Mouse (Mus musculus) midbrain, embryonic 12.5 days (tissue): Measurements from ENCODE around the gene Rasgef1b. TPM values are rescaled to one million over a fixed set of nuclear protein-coding genes. Genes with fewer than 3 reads are reported as not detected.

Experiments
- ATAC-seq: fragments of 200-750 bp; cut with Nextera tagmentation; 2 replicates; pipeline ENCODE4 v1.8.0; 2017; ENCODE audit warnings: low read depth, moderate TSS enrichment, moderate library complexity; ENCODE audit not compliant: low FRiP score
- H3K27ac ChIP-seq: fragments of 300-500 bp; sonication (generic); replicated peaks from 2 replicates; pipeline ENCODE4 v1.5.1; 2016; ENCODE audit warnings: mild to moderate bottlenecking
- H3K27me3 ChIP-seq: fragments of 300-500 bp; sonication (generic); 2 replicates; pipeline ENCODE4 v1.6.1; 2016; ENCODE audit warnings: mild to moderate bottlenecking
- H3K36me3 ChIP-seq: fragments of 300-500 bp; sonication (generic); 2 replicates; pipeline ENCODE4 v1.6.1; 2016
- H3K4me1 ChIP-seq: fragments of 300-500 bp; sonication (generic); 2 replicates; pipeline ENCODE4 v1.6.1; 2016
- H3K4me2 ChIP-seq: fragments of 300-500 bp; sonication (generic); replicated peaks from 2 replicates; pipeline ENCODE4 v1.6.1; 2016; ENCODE audit warnings: mild to moderate bottlenecking, moderate library complexity
- H3K4me3 ChIP-seq: fragments of 300-500 bp; sonication (generic); 2 replicates; pipeline ENCODE4 v1.5.1; 2016; ENCODE audit warnings: mild to moderate bottlenecking
- H3K9ac ChIP-seq: fragments of 300-500 bp; sonication (generic); replicated peaks from 2 replicates; pipeline ENCODE4 v1.6.1; 2016; ENCODE audit warnings: mild to moderate bottlenecking, moderate library complexity
- H3K9me3 ChIP-seq: fragments of 300-500 bp; sonication (generic); 2 replicates; pipeline ENCODE4 v1.6.1; 2016; ENCODE audit warnings: mild to moderate bottlenecking
- WGBS: fragments of 180-500 bp; shearing (Covaris S2); methylation state at CpG from one replicate; pipeline ENCODE4 v1.1.7; 2016; 5-methylcytosine and 5-hydroxymethylcytosine counted together
- polyA plus RNA-seq: library from polyadenylated mRNA; unstranded; fragments of >200 nt; fragmentation: Nextera tagmentation; extraction: Ambion mirVana; gene quantifications from 2 replicates; pipeline ENCODE4 v1.2.1, GENCODE M21; 2016

The Rasgef1b gene
- polyA plus RNA-seq, 1 experiment from 2014 or later: 41.9 TPM

DNA sequence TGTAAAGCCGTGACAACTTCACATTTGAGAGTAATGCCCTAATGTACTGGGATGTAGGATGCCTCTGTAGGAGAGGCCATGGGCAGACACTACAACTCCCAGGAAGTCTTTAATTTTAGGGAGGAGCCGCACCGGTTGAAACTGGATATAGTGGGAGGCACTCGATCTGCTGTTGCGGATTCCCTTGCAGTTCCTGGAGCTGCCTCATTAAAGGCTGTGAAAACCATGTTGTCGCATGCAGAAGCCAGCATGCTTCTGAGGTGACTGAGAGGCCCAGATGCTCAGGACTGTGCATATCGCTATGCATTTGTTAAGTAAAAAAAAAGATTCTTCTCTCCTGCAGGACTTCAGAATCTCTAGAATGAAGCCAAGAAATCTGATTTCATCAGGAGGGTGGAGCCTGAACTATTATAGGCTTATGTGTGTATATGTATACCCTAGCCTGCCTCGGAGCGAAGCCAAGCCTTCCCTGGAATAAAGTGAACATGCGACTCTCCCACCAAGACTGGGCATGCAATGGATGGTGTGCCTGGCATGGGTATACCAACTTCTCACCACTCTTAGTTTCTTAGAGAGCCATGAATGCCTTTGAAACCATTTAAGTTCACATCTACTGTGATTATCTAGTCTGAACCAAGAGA, 130.3 kb downstream of the Rasgef1b start:
- Histone ChIP-seq H3K36me3 (no peaks in the 10 kb centered on the region), H3K27ac (no peak overlapping the region), H3K9ac (no peak overlapping the region), H3K4me2 (no peak overlapping the region), H3K4me3 (no peak overlapping the region), H3K4me1 (peaks cover 7% of the 10 kb centered on the region; the same call in 1 of the 2 replicates), H3K27me3 (0 out of 2 replicates have a peak, but pooled peaks cover 4% of the 10 kb centered on the region), H3K9me3 (no peaks in the 10 kb centered on the region)
- ATAC-seq: no peak
- 67% methylated on average over 10 of the region's 10 CpGs for WGBS

DNA sequence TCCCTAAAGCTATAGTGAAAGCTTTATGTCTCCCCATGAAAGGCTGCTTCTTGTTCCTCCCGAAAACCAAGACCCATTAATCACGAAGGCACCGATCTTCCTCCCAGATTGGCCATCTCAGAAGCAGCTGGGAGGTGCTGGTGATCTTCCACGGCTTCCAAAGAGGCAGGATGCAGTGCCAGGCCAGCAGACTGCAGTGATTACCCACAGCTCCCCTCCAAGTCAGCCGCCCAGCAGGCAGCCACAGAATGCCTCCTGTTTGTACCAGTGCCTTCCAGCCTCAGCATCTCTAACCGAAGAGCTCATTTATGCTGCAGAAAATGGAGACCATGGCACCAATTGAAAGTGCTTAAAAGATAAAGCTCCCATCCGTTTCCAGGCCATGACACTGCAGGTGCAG, 131.2 kb downstream of the Rasgef1b start:
- Histone ChIP-seq H3K36me3 (no peaks in the 10 kb centered on the region), H3K4me2 (no peak overlapping the region), H3K9me3 (no peaks in the 10 kb centered on the region), H3K4me1 (peaks cover 7% of the 10 kb centered on the region; the same call in 1 of the 2 replicates), H3K27me3 (0 out of 2 replicates have a peak, but pooled peaks cover 4% of the 10 kb centered on the region), H3K4me3 (no peak overlapping the region), H3K27ac (no peak overlapping the region), H3K9ac (no peak overlapping the region)
- ATAC-seq: no peak
- WGBS: 56% methylated on average over 7 of the region's 7 CpGs

DNA sequence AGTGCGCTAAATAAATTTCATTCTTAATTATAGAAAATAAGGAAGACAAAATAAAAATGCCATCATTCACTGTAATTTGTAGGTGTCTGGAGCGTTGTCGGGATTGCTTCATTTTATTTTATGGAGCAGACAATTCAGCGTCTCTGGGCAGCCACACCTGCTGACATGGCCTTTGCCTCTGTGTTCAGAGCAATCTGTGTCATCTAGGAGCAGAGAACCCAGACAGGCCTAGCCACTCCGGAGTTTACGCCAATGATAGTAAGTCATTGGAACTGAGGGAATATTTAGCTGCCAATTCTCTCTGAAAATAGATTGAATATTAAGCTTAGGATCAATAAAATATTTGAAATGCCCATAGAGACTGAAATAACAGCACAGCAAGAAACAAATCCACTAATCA, 137.5 kb downstream of the Rasgef1b start:
- 70% methylated on average over 6 of the region's 6 CpGs for WGBS
- no peak overlapping the region for H3K4me3 ChIP-seq

DNA sequence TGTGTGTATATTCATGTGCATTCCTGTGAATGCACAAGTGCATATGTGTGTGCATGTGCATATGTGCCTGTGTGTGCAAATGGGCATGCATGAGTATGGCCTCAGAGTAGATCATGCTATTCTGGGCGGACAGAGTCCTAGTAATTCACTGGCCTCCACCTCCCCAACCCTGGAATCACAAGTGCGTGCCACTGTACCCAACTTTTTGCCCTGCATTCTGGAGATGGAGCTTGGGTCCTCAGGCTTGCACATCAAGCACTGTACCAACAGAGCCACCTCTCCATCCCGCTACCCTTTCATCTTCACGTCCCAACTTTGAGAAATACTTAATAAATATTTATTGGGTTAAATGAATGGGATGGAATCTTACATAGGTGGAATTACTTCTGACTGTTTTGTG, 138.3 kb downstream of the Rasgef1b start:
- Histone ChIP-seq H3K4me1 (no peaks in the 10 kb centered on the region), H3K9ac (no peak overlapping the region), H3K4me2 (no peak overlapping the region), H3K4me3 (no peak overlapping the region), H3K27me3 (peaks cover 11% of the 10 kb centered on the region; the same call in 1 of the 2 replicates), H3K27ac (no peak overlapping the region), H3K36me3 (no peaks in the 10 kb centered on the region), H3K9me3 (no peaks in the 10 kb centered on the region)
- 84% methylated on average over 4 of the region's 4 CpGs for WGBS
- no peak for ATAC-seq

More for the DNA sequence above, 137.5 kb downstream of the Rasgef1b start:
- Histone ChIP-seq H3K36me3 (no peaks in the 10 kb centered on the region), H3K27me3 (peaks cover 11% of the 10 kb centered on the region; the same call in 1 of the 2 replicates), H3K4me2 (no peak overlapping the region), H3K9ac (no peak overlapping the region), H3K27ac (no peak overlapping the region), H3K4me1 (no peaks in the 10 kb centered on the region), H3K9me3 (no peaks in the 10 kb centered on the region)
- no peak for ATAC-seq

DNA sequence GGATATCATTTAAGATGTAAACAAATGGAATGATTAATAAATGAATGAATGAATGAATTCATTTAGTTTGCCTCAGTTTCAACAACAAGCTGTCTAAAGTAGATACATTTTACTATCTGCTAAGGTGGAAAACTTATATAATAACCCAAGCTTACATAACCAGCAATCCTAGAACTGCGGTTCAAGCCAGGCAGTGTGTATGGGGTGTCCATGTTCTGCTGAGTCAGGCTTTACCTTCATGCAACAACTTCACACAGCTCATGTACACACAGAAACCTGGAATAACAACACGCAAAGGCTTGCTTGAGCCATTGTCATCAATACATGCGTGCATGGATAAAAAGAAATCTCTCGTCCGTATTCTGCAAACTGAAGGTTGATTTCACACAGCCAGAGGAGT, 140.9 kb downstream of the Rasgef1b start:
- Histone ChIP-seq H3K27ac (no peak overlapping the region), H3K36me3 (no peaks in the 10 kb centered on the region)
- 89% methylated on average over 5 of the region's 5 CpGs for WGBS

DNA sequence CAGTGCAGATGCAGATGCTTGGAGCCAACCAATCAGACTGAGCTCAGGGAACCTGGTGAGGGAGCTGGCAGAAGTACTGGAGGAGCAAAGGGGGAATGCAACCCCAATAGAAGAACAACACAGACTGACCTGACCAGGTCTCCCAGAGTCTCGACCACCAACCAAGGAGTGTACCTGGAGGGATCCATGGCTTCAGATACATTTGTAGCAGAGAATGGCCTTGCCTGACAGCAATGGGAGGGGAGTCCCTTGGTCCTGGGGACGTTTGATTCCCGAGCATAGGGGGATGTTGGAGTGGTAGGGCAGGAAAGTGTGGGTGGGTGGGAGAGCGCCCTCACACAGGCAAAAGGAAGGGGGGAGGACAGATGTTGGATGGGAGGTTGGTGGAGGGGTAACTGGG, 141.3 kb downstream of the Rasgef1b start:
- Histone ChIP-seq H3K4me1 (no peaks in the 10 kb centered on the region), H3K4me3 (no peak overlapping the region), H3K9me3 (no peaks in the 10 kb centered on the region), H3K9ac (no peak overlapping the region), H3K27ac (no peak overlapping the region), H3K36me3 (no peaks in the 10 kb centered on the region), H3K27me3 (peaks cover 11% of the 10 kb centered on the region; the same call in 1 of the 2 replicates), H3K4me2 (no peak overlapping the region)
- ATAC-seq: no peak
- WGBS: 81% methylated on average over 4 of the region's 4 CpGs

More for the DNA sequence above, 140.9 kb downstream of the Rasgef1b start:
- Histone ChIP-seq H3K27me3 (peaks cover 11% of the 10 kb centered on the region; the same call in 1 of the 2 replicates), H3K9ac (no peak overlapping the region), H3K4me1 (no peaks in the 10 kb centered on the region), H3K9me3 (no peaks in the 10 kb centered on the region), H3K4me3 (no peak overlapping the region), H3K4me2 (no peak overlapping the region)
- no peak for ATAC-seq

DNA sequence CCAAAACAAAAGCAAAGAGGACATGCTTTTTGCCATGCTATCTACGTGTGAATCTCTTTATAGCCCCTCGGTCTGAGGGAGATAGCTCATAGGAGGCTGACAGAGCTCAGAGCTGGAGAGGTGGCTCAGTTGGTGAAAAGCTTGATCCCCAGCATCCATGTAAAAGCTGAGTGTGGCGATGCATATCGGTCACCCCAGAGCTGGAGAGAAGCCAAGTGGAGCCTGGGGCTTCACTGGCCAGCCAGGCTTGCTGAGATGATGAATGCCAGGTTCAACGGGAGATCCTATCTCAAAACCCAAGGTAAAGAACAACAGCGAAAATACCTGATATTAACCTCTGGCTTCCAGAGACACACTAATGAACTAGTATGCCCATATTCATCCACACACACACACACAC, 142.6 kb downstream of the Rasgef1b start:
- no peak for ATAC-seq
- no peak overlapping the region for H3K4me2 ChIP-seq
- H3K27me3 ChIP-seq: peaks cover 7% of the 10 kb centered on the region; the same call in 1 of the 2 replicates
- H3K4me1 ChIP-seq: peaks cover 4% of the 10 kb centered on the region; the same call in 1 of the 2 replicates
- no peak overlapping the region for H3K27ac ChIP-seq
- H3K36me3 ChIP-seq: no peaks in the 10 kb centered on the region
- no peaks in the 10 kb centered on the region for H3K9me3 ChIP-seq
- WGBS: 94% methylated on average over 6 of the region's 6 CpGs
- H3K4me3 ChIP-seq: no peak overlapping the region
- H3K9ac ChIP-seq: no peak overlapping the region

DNA sequence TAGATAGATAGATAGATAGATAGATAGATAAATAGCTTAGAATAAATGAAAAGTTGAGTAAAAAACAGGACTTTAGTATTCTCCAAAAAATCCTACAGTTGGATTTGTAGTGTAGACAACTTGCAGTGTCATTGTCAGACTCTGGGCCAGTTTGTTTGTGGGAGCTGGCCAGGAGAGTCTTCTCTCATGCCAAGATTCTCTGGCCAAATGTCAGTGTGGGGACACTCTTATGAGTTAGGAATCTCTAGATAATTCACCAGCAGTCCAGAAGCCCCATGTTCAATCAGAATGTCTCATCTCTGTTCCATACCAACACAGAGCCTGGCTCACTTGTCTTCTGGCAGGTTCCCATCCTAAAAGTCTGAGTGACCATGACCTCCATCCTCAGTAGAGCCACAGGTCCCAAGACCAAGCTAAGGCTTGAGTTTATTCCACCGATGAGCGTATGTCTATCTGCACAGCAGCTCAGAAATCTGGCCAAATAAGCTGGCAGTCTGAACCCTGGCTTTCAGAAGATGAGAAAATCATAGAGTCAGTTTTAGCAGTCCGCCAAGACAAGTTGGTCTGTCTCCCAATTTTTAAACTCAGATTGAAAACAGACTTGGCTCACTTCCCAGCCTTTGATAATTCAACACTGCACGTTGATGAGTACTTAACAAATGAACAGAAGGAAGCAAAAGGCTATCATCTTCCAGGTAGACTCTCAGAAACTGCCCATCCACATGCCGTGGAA, 143.5 kb downstream of the Rasgef1b start:
- no peak overlapping the region for H3K9ac ChIP-seq
- H3K4me1 ChIP-seq: peaks cover 4% of the 10 kb centered on the region; the same call in 1 of the 2 replicates
- H3K4me3 ChIP-seq: no peak overlapping the region
- no peak overlapping the region for H3K4me2 ChIP-seq
- H3K27me3 ChIP-seq: peaks cover 9% of the 10 kb centered on the region; the same call in 1 of the 2 replicates
- H3K27ac ChIP-seq: no peak overlapping the region
- H3K36me3 ChIP-seq: no peaks in the 10 kb centered on the region
- H3K9me3 ChIP-seq: no peaks in the 10 kb centered on the region
- ATAC-seq: no peak
- 89% methylated on average over 5 of the region's 5 CpGs for WGBS

DNA sequence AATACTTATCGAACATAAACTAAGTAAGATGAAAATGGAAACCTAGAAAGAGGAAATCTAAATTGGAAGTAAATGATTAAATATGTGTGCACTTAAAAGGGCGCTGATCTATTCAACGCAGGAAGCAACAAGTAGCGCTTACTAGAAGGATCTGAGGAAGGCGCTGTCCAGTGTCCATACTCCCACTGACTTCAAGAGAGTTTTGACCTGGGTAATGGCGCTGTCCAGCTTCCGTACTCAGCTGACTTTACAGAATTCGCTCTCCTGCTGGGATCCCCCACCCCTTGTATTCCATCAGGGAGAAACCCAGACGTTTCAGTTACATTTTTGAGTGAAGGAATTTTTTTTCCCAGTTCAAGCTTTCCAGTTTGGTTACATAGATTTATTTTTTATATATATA, 144.6 kb downstream of the Rasgef1b start:
- H3K27ac ChIP-seq: no peak overlapping the region
- no peak overlapping the region for H3K4me2 ChIP-seq
- peaks cover 7% of the 10 kb centered on the region for H3K27me3 ChIP-seq
- H3K9ac ChIP-seq: no peak overlapping the region
- 84% methylated on average over 9 of the region's 9 CpGs for whole genome bisulfite sequencing
- H3K9me3 ChIP-seq: no peaks in the 10 kb centered on the region
- no peaks in the 10 kb centered on the region for H3K36me3 ChIP-seq
- no peak overlapping the region for H3K4me3 ChIP-seq
- no peak for ATAC-seq
- peaks cover 4% of the 10 kb centered on the region; the same call in 1 of the 2 replicates for H3K4me1 ChIP-seq

DNA sequence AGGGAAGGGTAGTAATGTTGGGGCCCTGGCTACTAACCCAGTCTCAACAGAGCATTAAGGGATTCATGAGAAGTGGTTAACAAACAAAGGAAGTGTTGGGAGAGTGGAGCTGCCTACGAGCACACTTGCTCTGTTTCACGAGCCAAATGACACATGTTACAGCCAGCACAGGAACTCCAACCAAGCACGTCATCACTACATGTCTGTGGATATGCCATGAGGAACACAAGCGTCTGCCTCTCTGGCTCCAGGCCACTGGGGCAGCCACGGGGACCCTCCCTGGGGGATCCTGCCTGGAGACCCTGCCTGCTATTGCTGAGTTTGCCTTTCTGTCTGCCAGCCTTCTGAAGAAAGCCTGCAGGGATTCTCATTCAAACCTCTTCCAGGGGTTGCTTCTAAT, 146.8 kb downstream of the Rasgef1b start:
- Histone ChIP-seq H3K27ac (no peak overlapping the region), H3K4me1 (peaks cover 7% of the 10 kb centered on the region; the same call in 1 of the 2 replicates), H3K4me3 (no peak overlapping the region), H3K9ac (no peak overlapping the region), H3K4me2 (no peak overlapping the region), H3K9me3 (no peaks in the 10 kb centered on the region), H3K27me3 (peaks cover 9% of the 10 kb centered on the region), H3K36me3 (no peaks in the 10 kb centered on the region)
- ATAC-seq: no peak
- WGBS: 43% methylated on average over 5 of the region's 5 CpGs

DNA sequence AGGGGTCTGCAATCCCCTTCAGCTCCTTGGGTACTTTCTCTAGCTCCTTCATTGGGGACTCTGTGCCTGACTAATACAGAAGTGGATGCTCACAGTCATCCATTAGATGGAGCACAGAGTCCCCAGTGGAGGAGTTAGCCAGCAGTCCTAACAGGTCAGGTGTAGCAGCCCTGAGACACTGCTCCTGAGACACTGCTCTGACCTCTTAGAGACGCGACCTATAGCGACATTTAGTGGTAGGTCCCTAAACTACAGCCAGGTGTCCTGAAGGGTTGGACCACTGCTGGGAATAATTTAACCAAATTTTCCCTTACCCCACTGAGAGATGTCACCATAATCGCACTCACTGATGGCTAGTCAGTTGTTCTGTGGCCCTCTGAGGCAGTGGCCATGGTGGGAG, 150.2 kb downstream of the Rasgef1b start:
- no peak overlapping the region for H3K9ac ChIP-seq
- peak; percentile 70; the same call in 1 of the 2 replicates for ATAC-seq
- no peak overlapping the region for H3K4me3 ChIP-seq
- H3K4me2 ChIP-seq: no peak overlapping the region
- H3K27me3 ChIP-seq: peaks cover 15% of the 10 kb centered on the region
- no peak overlapping the region for H3K27ac ChIP-seq
- H3K4me1 ChIP-seq: peaks cover 7% of the 10 kb centered on the region; the same call in 1 of the 2 replicates
- no peaks in the 10 kb centered on the region for H3K9me3 ChIP-seq
- 8% methylated on average over 4 of the region's 4 CpGs for WGBS
- H3K36me3 ChIP-seq: no peaks in the 10 kb centered on the region

DNA sequence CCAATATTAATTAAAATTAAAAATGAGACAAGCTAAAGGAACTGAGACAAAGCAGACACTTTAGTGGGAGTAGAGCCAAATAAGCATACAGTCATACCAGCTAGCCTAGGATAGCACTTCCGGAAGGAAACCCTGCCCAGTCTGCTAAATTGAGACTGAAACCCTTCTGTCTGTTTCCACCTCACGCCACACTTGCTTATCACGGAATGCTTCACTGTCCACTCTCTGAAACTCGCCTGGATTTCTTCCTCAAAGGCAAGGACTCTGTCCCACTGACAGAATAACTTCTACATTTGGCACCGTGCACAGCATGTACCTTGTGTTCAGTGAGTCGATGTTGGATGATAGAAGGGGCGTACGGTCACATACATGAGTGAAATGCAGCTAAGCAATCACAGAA, 153.0 kb downstream of the Rasgef1b start:
- Histone ChIP-seq H3K4me1 (peaks cover 11% of the 10 kb centered on the region), H3K27ac (no peak overlapping the region), H3K4me3 (no peak overlapping the region), H3K27me3 (peaks cover 26% of the 10 kb centered on the region), H3K36me3 (no peaks in the 10 kb centered on the region), H3K9me3 (no peaks in the 10 kb centered on the region), H3K4me2 (no peak overlapping the region), H3K9ac (no peak overlapping the region)
- no peak for ATAC-seq
- 86% methylated on average over 8 of the region's 8 CpGs for WGBS
